Mouse (Mus musculus) E14TG2a.4 (cell line): Measurements from ENCODE around the gene Krt18.

Experiments used
- CTCF ChIP-seq: conservative IDR thresholded peaks from 2 replicates; pipeline ENCODE4 v1.5.1; 2014; ENCODE audit warnings: low read length
- NANOG ChIP-seq: IDR thresholded peaks from 2 replicates; pipeline ENCODE4 v1.6.1; 2014; ENCODE audit warnings: borderline replicate concordance, low read length, mixed read lengths
- POU5F1 ChIP-seq: IDR thresholded peaks from 2 replicates; pipeline ENCODE4 v1.6.1; 2014; ENCODE audit warnings: low read length, borderline replicate concordance

DNA sequence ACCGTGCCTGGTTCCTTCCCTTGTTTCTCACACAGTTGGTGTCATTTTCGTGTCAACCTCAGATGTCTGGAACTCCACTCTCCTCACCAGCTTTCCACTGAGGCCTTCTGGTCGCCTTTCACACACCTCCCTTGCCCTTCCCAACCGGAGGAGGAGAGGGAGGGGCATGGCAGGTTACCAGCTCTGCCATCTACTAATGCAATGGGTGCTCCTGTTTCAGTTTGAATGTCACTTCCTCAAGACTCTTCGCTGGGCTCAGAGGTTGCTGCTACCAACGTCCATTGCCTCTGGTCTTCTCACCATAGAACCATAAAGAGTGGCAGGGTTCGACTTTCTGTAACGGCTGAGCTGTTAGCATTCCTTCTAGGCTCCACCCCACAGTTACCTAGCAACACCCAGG, 5.5 kb upstream of the Krt18 start:
- TF ChIP-seq CTCF: no peak
- no peak for TF ChIP-seq NANOG
- no peak for TF ChIP-seq POU5F1
